Mouse (Mus musculus) kidney, postnatal 0 days (tissue): ENCODE measurements around the gene Wbp2. TPM values are rescaled to one million over a fixed set of nuclear protein-coding genes. Genes with fewer than 3 reads are reported as not detected.

Source experiments
- ATAC-seq: fragments of 200-750 bp; cut with Nextera tagmentation; replicated peaks from 2 replicates; pipeline ENCODE4 v1.8.0; 2017; ENCODE audit warnings: low read depth, moderate number of reproducible peaks, moderate TSS enrichment, moderate library complexity; ENCODE audit not compliant: low FRiP score
- DNase-seq: peaks from one replicate; pipeline ENCODE4 v3.0.0-alpha.2; 2016; ENCODE audit warnings: low spot score
- H3K27ac ChIP-seq: fragments of 300-500 bp; sonication (generic); 2 replicates; pipeline ENCODE4 v1.5.1; 2014; ENCODE audit warnings: mild to moderate bottlenecking
- H3K27me3 ChIP-seq: fragments of 300-500 bp; sonication (generic); 2 replicates; pipeline ENCODE4 v1.6.1; 2014; ENCODE audit warnings: low read length, mixed read lengths; ENCODE audit not compliant: insufficient read depth
- H3K36me3 ChIP-seq: fragments of 300-500 bp; sonication (generic); 2 replicates; pipeline ENCODE4 v1.6.1; 2014; ENCODE audit warnings: low read length, mixed read lengths; ENCODE audit not compliant: insufficient read depth
- H3K4me1 ChIP-seq: fragments of 300-500 bp; sonication (generic); replicated peaks from 2 replicates; pipeline ENCODE4 v1.6.1; 2014; ENCODE audit warnings: antibody characterized with exemption, low read length, mixed read lengths; ENCODE audit not compliant: insufficient read depth
- H3K4me2 ChIP-seq: fragments of 300-500 bp; sonication (generic); 2 replicates; pipeline ENCODE4 v1.6.1; 2014; ENCODE audit warnings: mild to moderate bottlenecking, low read length, moderate library complexity, mixed read lengths
- H3K4me3 ChIP-seq: fragments of 300-500 bp; sonication (generic); replicated peaks from 2 replicates; pipeline ENCODE4 v1.5.1; 2014; ENCODE audit warnings: low read depth, low read length
- H3K9ac ChIP-seq: fragments of 300-500 bp; sonication (generic); 2 replicates; pipeline ENCODE4 v1.6.1; 2014; ENCODE audit warnings: low read depth, low read length
- H3K9me3 ChIP-seq: fragments of 300-500 bp; sonication (generic); replicated peaks from 2 replicates; pipeline ENCODE4 v1.6.1; 2016; ENCODE audit warnings: low read length, inconsistent platforms, mixed read lengths
- CTCF ChIP-seq: IDR thresholded peaks from 2 replicates; pipeline ENCODE4 v1.5.1; 2016; ENCODE audit warnings: antibody characterized with exemption, low read depth, mild to moderate bottlenecking, moderate library complexity
- WGBS: fragments of 180-500 bp; shearing (Covaris S2); extraction: QIAGEN DNeasy Blood & Tissue Kit; methylation state at CpG from one replicate; pipeline ENCODE4 v1.1.7; 2014; 5-methylcytosine and 5-hydroxymethylcytosine counted together
- polyA plus RNA-seq: library from polyadenylated mRNA; unstranded; fragments of >200 nt; fragmentation: Nextera tagmentation; extraction: Ambion mirVana; gene quantifications from 2 replicates; pipeline ENCODE4 v1.2.1, GENCODE M21; 2015

The Wbp2 gene
- polyA plus RNA-seq, 1 experiment from 2014 or later, result 125 TPM

DNA sequence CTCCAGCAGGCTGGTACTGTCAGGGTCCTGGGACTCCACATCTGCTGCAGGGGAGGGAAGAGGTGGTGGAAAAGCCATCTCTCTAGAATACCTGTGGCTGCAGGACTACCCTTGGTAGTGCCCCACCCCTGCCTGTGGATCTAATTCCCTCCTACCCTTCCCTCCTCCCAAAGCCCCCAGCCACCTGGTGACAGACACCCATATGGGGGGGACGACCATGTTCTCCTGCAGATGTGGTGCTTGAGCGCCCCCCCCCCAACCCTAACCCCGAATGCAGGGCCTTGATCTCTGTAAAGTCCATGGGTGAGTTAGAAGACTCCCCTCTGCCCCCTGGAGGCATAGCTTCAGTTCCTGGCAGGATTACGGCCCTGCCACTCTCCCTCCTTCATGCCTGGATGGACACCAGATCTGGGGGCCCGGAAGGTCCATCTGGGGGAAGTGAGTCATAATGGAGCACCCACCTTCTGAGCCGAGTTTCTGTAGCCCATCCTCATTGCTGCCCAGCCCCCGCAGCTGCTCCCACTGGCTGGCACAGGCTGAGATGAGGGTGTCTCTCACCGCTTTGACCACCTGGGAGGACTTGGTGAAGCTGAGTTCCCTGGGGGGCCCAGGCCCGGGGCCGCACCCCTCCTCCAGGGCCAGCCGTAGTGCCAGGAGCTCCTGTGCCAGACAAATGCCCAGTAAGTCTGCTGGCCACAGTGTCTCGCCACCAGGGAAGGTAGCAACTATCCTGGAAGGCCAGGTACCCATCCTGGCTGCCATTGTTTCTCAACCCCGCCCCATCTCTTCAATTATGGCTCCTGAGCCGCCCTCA, 20.4 kb upstream of the Wbp2 start:
- H3K9me3 ChIP-seq, result no peaks in the 10 kb centered on the region
- DNase-seq (no peak), ATAC-seq (no peak)
- H3K4me2 ChIP-seq, result peak overlapping the region; percentile 84
- H3K27me3 ChIP-seq, result no peaks in the 10 kb centered on the region
- no peaks in the 10 kb centered on the region; the same call in 1 of the 2 replicates for H3K36me3 ChIP-seq
- H3K9ac ChIP-seq, result peak overlapping the region; percentile 73; the same call in 1 of the 2 replicates
- 22% methylated on average over 14 of the region's 14 CpGs for WGBS
- H3K4me1 ChIP-seq, result peaks cover 49% of the 10 kb centered on the region
- peak overlapping the region; percentile 58 for H3K4me3 ChIP-seq
- peak overlapping the region; percentile 81 for H3K27ac ChIP-seq
- TF ChIP-seq CTCF, result peak; percentile 48; the same call in 1 of the 2 replicates

GRCm38 (mm10) chr11:116106154-116106962, 19.6 kb upstream of the Wbp2 start:
- peaks cover 57% of the 10 kb centered on the region for H3K4me1 ChIP-seq
- no peak overlapping the region for H3K4me3 ChIP-seq
- peak overlapping the region; percentile 84 for H3K4me2 ChIP-seq
- 23% methylated on average over 32 of the region's 32 CpGs for WGBS
- DNase-seq, result peak; percentile 52
- ATAC-seq, result no peak
- H3K9ac ChIP-seq, result no peak overlapping the region; the same call in 1 of the 2 replicates
- TF ChIP-seq CTCF, result no peak
- H3K27me3 ChIP-seq, result no peaks in the 10 kb centered on the region
- H3K9me3 ChIP-seq, result no peaks in the 10 kb centered on the region
- H3K27ac ChIP-seq, result peak overlapping the region; percentile 81
- H3K36me3 ChIP-seq, result no peaks in the 10 kb centered on the region; the same call in 1 of the 2 replicates

DNA sequence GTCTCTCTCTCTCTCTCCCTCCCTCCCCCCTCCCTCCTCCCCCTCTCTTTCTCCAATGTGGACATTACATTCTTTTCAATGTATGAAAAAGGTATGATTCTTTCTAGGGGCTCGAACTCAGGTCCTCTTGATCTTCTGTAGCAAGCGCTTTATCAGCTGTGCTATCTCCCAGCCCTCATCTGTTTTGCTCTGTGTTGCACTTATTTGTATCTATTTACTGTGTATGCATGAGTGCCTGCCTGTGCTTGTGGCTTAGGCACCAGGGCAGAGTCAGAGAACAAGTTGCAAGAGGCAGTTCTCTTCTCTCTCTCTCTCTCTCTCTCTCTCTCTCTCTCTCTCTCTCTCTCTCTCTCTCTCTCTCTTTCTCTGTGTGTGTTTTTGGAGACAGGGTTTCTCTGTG, 18.3 kb upstream of the Wbp2 start:
- 81% methylated on average over 2 of the region's 2 CpGs for WGBS
- ATAC-seq (no peak), DNase-seq (no peak)
- no peak overlapping the region for H3K27ac ChIP-seq
- no peak overlapping the region for H3K9ac ChIP-seq
- peaks cover 61% of the 10 kb centered on the region for H3K4me1 ChIP-seq
- no peak overlapping the region for H3K4me2 ChIP-seq
- H3K36me3 ChIP-seq, result no peaks in the 10 kb centered on the region; the same call in 1 of the 2 replicates
- no peaks in the 10 kb centered on the region for H3K27me3 ChIP-seq
- no peak overlapping the region for H3K4me3 ChIP-seq
- TF ChIP-seq CTCF, result no peak
- no peaks in the 10 kb centered on the region for H3K9me3 ChIP-seq

GRCm38 (mm10) chr11:116104006-116104646, 17.3 kb upstream of the Wbp2 start:
- WGBS, result 24% methylated on average over 14 of the region's 14 CpGs
- Histone ChIP-seq H3K4me1 (peaks cover 70% of the 10 kb centered on the region), H3K9ac (peak overlapping the region; percentile 5; the same call in 1 of the 2 replicates), H3K27ac (peak overlapping the region; percentile 83), H3K9me3 (no peaks in the 10 kb centered on the region), H3K27me3 (no peaks in the 10 kb centered on the region), H3K36me3 (no peaks in the 10 kb centered on the region; the same call in 1 of the 2 replicates), H3K4me3 (no peak overlapping the region), H3K4me2 (peak overlapping the region; percentile 1; the same call in 1 of the 2 replicates)
- no peak for TF ChIP-seq CTCF
- ATAC-seq, result peak; percentile 53
- DNase-seq, result peak; percentile 79

DNA sequence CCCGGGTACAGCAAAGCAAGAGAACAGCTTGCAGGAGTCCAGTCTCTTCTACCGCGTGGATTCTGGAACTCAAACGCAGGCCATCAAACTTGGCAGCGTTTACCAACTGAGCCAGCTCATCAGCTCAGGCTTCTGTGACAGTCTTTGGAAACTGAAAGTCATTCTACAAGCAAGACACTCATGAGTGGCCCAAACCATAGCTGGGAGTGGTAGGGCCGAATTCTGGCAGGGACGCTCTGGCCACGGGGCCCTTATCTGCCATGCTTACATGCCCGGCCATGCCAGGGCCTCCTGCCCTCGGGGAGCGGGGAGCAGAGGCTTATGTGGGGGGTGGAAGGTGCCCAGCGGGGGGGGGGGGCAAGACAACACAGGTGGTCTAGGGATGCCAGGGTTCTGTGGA, 16.8 kb upstream of the Wbp2 start:
- Histone ChIP-seq H3K4me2 (no peak overlapping the region), H3K4me1 (peaks cover 74% of the 10 kb centered on the region), H3K4me3 (no peak overlapping the region), H3K36me3 (no peaks in the 10 kb centered on the region; the same call in 1 of the 2 replicates), H3K9me3 (no peaks in the 10 kb centered on the region), H3K27ac (peak overlapping the region; percentile 83), H3K9ac (peak overlapping the region; percentile 5; the same call in 1 of the 2 replicates), H3K27me3 (no peaks in the 10 kb centered on the region)
- DNase-seq, result no peak
- 62% methylated on average over 12 of the region's 12 CpGs for WGBS
- ATAC-seq, result no peak
- TF ChIP-seq CTCF, result no peak

DNA sequence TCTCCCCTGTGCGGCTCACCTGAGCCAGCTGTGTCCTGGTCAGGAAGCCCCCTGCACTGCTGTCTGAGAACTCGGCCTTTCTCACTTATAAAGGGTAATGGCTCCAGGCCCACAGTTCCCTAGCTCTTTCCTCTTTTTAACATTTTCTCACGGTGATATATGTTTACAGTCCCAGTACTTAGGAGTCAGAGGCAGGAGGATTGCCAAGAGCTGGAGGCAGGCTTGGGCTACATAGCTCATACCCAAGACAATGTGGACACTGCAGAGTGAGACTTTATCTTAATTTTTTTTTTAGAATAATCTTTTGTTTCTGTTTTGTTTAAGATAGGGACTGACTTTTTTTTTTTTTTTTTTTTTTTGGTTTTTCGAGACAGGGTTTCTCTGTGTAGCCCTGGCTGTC, 15.7 kb upstream of the Wbp2 start:
- no peak overlapping the region for H3K4me2 ChIP-seq
- H3K9me3 ChIP-seq, result no peaks in the 10 kb centered on the region
- TF ChIP-seq CTCF, result no peak
- H3K36me3 ChIP-seq, result no peaks in the 10 kb centered on the region; the same call in 1 of the 2 replicates
- ATAC-seq, result no peak
- no peak overlapping the region; the same call in 1 of the 2 replicates for H3K9ac ChIP-seq
- H3K4me1 ChIP-seq, result peaks cover 68% of the 10 kb centered on the region
- no peak overlapping the region for H3K4me3 ChIP-seq
- H3K27ac ChIP-seq, result peak overlapping the region; percentile 95
- no peak for DNase-seq
- no peaks in the 10 kb centered on the region for H3K27me3 ChIP-seq
- 46% methylated on average over 3 of the region's 4 CpGs for WGBS
